Mouse (Mus musculus) urinary bladder, postnatal 25 days (tissue): ENCODE results near the gene Gm5105.

Experiments
- DNase-seq: peaks from one replicate; pipeline ENCODE4 v3.0.0; 2022; ENCODE audit warnings: low spot score

Gene Gm5105

DNA sequence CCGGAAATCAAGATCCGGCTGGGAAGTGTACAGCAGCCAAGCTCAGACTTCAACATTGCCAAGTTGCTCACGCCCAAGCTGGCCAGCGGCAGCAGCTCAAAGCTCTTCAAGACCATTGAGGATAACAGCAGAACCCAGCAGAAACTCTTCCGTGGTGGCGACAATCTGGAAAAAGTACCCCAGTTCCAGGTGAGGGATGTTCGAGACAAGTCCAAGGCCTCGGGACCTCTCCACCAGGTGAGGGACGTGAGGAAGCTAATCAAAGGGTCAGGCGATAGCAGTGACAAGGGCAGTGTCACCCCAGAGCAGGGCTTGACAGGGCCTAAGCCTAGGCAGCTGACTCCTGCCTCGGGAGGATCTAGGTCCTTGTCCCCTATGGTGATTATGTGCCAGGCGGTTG, 915 bp upstream of the Gm5105 start:
- DNase-seq: no peak

DNA sequence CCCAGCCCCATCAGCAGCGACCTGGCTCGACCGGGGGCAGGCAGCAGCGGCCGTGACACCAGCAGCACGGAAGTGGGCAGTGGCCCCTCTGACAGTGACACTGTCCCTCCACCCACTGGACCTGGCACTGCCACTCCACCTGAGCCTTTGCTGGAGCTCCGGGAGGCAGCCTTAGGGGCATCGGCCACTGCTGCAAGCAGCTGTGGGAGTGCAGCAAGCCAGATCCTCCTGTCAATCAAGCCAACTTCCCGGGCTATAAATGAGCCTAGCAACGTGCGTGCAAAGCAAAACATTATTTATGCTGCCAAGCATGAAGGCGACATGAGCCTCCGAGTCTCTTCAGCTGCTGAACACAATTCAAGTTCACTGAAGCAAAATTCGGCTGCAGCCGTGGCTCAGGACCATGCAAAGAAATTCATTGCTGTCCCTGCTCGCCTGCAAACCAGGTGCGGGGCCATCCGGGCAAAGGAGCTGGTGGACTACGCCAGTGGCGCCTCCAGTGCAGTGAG, 786 bp downstream of the Gm5105 start:
- DNase-seq: no peak

DNA sequence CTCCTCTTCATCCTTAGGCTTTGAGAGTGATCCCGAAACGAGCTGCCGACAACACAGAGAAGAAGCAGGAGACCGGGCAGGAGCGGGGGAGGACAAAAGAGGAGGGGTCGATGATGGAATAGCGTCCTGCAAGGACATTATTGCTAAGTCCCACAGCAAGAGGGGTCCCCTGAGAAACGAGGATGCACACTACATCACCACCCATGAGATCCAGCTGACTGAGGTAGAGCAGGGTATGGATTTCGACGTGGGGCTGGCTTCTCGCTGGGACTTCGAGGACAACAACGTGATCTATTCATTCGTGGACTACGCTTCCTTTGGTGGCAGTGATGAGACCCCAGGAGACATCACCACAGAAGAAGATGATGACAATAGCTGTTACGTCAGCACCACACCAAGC, 1.3 kb downstream of the Gm5105 start:
- DNase-seq: no peak

DNA sequence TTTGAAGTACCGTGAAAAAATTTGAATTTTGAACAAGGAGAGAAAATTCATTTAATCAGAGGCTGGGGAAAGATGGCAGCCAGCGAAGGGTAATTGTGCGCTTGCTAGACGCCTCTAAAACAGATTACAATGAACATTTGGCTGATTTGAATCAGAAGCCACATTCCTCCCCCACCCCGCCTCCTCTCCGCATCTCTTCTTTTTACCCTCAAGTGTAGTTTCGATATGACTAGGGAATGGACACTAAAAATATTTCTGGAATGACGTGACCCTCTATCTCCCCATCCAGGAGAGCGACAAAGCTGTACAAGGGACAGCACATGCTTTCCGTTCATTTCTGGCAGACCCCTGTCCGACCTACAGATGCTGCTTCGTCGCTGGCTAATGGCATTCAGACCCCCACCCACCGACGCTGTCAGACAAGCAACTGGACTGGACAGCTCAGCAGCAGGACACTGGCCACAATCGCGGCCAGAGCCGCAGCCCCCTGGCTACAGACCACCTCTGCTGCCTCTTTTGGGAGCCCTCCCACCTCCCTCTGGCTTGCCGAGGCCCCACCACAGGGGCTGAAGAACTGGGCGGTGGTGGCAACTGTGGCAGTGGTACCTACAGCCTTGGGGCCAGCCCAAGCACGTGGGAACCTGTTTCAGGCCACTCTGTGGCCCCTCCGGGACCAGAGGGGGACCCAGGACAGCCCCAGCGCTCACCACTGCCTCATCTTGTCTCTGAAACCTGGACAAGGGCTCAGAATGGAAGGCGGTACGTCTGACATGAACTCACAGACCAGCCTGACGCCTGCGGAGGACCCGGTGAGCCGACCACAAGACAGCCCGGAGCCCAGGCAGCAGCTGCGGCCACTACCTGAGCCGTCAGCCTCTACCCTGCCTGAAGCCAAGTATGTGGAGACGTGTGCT, 2.2 kb downstream of the Gm5105 start, which contains the start of gene 1110002E22Rik:
Gene 1110002E22Rik (plus strand): TSS at position 321 of the 914 bp plus-strand sequence.
- DNase-seq: no peak

DNA sequence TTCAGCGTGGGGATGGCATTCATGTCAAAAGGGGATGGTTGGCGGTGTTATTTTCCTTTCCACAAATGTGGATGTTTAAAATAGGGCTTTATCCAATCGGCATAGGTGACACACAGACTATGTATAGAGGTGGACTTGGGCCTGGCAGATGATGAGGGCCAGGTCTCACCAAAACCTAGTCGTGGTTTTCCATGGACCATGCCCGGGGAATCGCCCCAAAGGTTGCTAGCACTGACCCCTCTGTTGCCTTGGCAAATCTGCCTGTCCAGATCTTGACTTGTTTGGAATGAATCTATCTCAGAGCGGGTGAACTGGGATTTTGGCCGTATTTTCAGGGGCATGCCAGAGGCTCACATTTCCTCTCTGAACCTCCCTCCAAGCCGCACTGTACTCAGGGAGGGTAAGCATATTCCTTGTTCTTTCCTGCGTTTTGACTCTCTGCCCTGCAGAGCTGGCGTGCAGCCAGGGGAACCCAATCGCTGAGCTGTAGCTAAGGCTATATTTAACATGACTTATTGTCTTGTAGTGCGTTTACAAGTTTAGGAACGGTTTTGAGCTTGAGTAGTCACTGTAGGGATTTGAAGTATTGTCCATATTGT, 3.4 kb downstream of the Gm5105 start:
- no peak for DNase-seq

DNA sequence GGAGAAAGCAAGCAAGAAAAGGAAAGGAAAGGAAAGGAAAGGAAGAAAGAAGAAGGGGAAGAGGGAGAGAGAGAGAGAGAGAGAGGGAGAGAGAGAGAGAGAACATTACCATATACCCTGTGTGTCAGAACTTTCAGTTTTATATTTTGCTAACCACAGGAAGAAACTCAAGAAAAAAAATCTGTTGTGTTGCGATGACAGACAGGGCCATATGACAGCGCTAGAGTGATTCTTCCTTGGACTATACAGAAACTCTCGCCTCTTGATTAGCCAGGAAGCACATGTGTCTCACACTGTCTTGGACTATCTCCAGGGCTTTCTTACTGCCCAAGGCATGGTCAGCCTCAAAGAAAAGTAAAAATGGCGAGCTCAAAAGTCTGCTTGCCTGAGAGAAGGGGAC, 4.5 kb downstream of the Gm5105 start:
- DNase-seq: no peak

DNA sequence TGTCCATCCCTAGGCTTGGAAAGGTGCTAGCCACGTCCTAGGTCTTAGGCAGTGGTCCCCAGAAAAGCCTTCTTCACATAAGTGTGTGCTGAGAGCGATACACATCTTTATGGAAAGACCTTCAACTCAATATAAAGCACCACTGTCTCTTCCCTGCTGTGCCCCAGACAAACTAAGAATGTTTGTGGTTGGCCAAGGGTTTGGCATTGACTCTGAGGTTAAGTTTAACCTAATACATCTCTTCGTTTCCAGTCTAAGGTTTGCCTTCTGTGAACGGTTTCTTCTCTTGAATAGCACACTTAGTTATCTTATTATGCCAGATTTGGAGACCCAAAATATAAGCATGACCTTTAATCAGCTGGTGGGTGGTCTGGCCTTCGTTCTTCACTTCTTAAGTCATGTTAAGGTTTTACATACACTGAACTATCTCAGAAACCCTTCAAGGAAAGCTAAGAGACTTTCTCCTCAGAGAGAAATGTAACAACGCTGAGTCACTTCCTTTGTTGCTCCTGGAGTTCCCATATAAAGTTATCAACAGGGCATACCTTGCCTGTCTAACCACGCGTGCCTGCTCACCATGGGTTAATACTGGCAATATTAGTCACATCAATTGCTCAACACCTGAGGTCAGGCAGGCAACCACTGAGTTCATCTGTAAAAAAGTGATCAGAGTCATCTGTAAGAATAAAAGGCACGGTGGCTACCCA, 5.8 kb downstream of the Gm5105 start:
- no peak for DNase-seq

DNA sequence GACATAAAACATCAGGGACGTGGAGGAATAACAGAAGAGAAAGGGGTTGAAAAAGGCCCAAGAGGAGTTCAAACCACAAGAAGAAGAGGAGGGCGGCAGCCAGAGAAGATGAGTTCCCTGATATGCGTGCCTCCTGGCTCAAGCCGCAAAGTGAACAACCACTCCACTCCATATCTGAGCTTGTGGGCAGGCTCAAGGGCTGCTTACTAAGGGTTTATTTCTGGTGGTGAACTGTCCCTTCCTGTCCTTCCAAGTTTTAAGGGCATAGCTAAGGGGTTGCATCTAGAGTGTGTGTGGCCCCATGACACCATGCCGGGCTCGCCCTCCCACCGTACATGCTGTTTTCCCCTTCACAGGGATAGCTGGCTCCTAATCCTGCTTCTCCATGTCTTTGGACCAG, 6.8 kb downstream of the Gm5105 start:
- DNase-seq: no peak

DNA sequence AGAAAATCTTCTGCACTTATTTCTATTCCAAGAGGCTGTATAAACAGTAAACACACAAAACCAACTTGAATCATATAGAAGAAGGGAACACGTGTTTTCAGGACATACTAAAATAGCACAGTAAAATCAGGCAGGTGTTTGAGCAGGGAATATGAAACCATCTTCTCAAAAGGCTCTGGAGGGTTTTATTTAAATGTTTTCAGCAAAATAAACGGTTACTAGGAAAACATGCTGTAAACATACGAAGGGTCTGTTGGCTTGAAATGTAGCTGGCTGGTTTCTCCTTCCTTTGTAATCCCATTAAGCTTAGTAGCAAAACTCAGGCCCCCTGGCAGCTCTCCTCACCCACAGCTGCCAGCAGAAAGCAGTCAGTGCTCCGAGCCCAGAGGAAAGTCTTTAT, 9.0 kb downstream of the Gm5105 start:
- DNase-seq: no peak

DNA sequence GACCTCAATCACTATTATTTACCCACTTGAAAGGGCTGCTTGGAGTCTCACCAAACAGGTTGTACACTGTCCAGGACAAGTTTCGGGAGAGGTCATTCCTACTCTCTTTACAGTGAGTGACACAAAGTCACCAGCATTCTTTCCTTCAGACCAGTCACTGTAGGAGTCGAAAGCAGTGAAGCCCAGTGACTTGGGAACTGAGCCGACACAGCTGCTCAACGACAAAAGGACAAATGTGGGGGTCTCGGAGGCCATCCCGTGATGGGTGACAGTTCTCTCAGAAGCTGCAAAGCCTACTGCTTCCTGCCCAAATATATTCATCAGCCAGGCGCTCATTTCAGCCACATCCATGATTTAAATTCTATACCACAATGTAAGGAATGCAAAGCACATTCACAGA, 10.2 kb downstream of the Gm5105 start:
- no peak for DNase-seq

DNA sequence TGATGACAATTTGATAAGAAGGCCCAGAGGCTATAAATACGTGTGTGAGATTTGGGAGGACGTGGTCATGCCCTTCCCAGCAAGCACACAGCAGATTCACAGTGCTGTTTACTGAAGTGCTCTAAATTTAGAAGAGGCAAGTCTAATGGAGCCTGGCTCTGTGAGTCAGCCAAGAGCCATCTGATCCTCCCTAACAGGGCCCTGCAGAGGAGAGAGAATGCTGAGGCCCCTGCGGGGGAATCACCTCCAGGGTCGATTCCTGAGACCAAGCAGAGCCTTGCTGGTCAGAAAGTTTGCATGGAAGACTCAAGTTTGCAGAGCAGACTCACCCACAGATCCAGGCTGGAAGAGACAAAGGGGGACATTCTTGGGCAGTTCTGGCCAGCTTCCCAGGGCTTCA, 13.2 kb downstream of the Gm5105 start:
- DNase-seq: no peak

DNA sequence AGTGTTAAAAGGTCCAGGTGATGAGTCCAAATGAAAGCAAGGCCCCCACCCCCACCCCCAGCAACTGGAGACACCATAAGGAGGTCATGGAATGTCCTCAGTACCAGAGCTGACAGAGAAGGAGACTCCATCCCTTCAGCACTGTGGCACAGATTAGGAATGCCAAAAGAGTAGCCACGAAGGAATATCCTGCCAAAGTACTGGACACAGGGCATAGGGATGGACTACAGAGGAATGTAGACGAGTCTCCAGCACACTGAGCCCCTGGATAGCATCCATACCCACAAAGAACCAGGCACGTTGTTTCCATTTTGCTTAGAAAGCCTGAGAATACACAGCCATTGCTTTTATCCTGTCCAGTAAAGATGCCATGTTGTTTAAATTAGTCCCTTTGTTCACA, 15.8 kb downstream of the Gm5105 start:
- DNase-seq: no peak

DNA sequence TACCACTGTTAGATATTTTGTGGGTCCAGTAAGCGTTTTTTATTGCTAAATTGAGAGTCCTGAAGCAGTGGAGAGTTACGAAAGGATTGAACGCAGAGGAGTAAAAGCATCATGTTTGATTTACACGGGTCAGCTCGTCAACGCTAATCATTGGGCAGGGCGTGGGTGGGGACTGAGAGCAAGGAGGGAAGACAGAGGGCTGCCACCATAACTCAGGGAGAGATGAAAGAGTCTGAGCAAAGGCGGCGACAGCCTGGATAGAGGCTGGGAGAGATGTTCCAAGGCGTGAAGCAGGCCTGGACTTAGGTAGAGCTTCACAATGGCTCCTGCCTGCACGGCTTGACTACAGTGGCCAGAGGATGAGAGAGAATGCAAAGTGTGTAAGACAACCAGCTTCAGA, 16.4 kb downstream of the Gm5105 start:
- DNase-seq: no peak

DNA sequence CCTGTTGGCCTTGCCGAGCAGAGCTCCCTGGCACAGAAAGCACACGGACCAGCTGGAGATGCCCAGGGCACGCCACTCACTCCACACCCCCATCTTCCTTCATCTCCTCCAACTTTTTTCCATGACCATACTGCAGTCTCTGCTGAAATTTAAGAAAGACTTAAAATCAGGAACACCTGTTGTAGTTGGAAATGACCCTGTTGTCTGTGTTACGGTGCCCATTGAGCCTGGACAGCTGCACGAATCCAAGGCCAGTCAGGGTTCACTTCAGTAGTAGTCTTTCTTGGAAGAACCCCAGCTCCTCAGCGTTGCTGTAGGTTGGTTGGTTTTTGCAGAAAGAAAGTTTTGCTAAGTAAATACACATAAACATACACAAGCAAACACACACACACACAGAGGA, 17.6 kb downstream of the Gm5105 start:
- DNase-seq: no peak

DNA sequence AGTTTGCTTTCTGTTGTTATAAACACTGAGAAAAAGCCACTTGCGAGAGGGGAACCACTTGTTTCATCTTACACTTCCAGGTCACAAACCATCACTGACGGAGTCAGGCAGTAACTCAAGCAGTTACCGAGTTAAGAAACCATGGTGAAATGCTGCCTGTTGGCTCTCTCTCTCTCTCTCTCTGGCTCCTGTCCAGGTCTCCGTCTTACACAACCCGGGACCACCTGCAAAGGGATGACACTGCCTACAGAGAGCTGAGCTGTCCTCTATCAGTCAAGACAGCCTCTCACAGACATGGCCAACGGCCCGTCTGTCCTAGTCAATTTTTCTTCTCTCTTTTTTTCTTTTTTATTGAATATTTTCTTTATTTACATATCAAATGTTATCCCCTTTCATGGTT, 23.9 kb downstream of the Gm5105 start:
- no peak for DNase-seq

DNA sequence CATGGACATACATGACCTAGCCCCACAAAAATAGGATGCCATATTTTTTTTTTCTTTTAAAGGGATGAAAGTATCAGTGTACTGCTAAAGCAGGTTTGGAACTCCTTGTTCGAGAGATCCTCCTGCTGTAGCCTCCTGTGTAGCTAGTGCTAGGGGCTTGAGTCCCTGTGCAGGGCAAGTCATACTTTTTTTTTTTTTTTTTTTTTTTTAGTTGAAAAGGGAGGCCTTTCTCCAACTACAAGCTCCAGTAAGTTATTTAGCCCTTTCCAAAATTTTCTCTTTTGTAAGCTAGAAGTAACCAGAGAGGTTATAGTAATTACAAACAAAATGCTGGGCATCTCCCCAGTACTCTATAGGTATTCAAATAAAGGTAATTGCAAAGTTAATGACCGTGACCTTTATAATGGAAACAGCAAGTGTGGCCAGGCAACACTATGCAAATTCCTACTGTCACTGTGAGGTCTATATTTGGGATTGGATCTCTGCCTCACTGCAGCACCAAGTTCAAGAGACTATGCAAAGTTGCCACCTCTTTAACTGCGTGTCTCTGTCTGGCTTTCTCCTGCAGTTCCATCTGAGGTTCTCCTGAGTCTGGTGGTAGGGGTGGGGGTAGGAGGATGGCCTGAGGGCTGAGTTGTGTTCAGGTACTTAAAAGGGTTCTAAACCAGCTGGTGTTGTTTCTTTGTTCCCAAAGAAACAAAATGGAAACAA, 25.4 kb downstream of the Gm5105 start:
- no peak for DNase-seq

DNA sequence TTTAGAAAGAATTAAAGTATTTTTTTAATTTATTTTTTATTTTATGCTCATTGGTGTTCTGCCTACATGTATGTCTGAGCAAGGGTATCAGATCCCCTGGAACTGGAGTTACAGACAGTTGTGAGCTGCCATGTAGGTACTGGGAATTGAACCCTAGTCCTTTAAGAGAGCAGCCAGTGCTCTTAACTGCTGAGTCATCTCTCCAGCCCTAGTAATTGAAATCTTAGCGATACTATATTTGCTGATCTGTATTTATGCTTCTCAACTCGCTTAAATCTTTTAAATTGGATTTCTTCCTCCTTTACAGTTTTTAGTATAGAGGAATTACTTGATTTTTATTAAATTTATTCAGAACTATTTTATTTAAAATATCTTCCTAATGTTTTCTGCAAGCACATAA, 26.2 kb downstream of the Gm5105 start:
- DNase-seq: no peak

DNA sequence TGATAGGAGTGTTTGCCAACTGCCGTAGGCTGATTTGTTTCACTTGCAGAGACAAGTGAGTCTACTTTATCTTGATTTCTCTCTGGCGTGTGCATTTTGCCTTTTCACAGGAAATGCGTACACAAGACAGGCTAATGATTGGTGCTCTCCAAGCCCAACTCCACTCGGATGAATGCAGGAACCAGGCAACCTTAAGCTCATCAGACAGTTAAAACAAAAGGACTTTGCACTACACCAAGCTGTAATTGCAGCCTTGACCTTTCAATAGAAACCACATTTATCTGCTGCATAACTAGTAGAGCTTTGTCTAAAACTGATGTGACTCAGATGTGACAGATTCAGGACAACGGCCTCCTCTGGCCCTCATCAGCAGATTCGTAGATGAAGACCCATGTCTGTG, 33.2 kb downstream of the Gm5105 start:
- no peak for DNase-seq

DNA sequence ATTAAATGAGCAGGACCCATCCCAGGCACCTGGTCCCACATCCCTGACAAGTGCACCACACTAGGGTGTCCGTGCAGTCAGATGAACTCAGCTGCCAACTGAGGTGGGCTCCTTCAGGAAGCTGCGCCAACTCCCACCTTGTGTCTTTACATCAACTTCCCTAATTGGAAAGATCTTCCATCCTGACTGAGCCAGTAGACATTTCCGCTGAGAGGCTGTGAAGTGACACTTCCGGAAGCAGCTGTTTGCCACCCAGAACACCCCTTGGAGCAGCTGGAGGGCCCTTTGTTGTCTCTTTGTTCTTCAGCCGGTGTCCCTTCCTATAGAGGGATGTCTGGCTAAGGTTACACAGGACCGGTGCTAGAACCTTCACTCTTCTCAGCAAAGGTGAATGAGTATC, 36.6 kb downstream of the Gm5105 start:
- no peak for DNase-seq

DNA sequence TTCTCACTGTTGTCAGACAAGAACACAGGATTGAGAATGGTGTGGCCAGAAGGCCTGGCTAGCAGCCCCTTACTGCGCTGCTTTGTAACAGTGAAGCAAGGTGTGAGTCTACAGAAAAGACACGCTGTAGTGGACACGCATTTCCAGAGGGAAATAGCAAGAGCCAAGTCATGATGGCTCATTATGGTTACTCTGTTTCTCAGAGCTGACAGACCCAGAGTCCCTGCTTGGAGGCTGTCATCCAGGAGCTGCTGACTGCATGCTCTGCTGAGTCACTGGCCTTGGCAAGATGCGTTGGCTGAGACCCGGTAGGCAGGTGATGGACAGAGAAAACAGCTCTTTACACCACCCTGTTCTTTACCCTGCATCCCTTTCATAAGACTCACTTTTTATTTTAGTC, 37.8 kb downstream of the Gm5105 start:
- DNase-seq: no peak

DNA sequence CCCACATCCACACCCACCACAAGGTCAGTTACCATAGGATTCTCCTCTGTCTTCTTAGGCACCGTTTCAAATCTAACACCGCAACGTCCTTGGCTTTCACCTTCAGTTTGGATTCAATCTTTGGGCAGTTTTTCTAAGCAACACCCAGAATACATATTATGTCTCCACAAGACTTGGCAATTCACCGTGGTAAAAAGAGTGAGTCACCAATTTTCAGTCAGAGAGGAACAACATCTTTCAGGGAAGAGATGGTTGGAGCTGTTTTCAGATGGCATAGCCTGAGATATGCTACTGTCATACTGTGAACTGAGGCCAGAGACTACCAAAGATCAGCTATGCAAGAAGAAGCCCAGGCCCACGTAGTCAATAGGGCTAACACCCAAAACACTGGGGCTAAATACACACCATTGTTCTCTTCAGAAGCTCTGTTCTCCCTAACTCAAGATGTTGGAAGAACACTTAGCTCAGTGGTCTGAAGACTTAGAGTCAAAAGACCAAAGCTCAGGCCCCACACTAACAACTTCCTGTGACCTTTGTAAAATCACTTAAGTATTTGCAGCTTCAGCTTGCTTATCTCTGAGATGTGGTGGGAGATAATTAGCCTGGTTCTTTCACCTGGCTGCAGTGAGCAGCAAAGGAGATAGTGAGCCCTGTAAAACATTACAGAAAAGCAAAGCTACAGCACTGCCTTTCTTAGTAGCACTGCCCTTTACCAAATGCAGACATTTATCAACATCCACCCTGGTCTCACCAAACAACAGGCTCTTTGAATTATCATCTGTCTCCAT, 39.4 kb downstream of the Gm5105 start:
- no peak for DNase-seq
